In genomic region chr16:32814539-32814938, GRCm38 (mm10) we compare ENCODE assay signal across 8 mouse cellular contexts. TPM values are rescaled to one million over a fixed set of nuclear protein-coding genes. Genes with fewer than 3 reads are reported as not detected.
DNase-seq lines count a peak whose midpoint lies in the region; ATAC-seq lines count a peak whose summit lies in the region.

No protein-coding gene starts in this region.

- H3K36me3 ChIP-seq in forebrain, embryonic 14.5 days (ENCODE audit: control insufficient read depth, insufficient read depth, low read length) = no peaks in the 10 kb centered on the region
- no peaks in the 10 kb centered on the region for H3K36me3 ChIP-seq in hindbrain, embryonic 11.5 days (ENCODE audit: control insufficient read depth, insufficient read depth, low read length)
- no peaks in the 10 kb centered on the region for H3K36me3 ChIP-seq in limb, embryonic 11.5 days (ENCODE audit: control insufficient read depth, insufficient read depth, low read length)
- H3K36me3 ChIP-seq in midbrain, embryonic 11.5 days (ENCODE audit: control insufficient read depth, insufficient read depth, low read length) = no peaks in the 10 kb centered on the region

- H3K27me3 ChIP-seq in forebrain, embryonic 14.5 days (replicated peaks; ENCODE audit: control insufficient read depth, insufficient read depth, low read length) = no peaks in the 10 kb centered on the region
- no peaks in the 10 kb centered on the region for H3K27me3 ChIP-seq in hindbrain, embryonic 11.5 days (ENCODE audit: control insufficient read depth, insufficient read depth, low read length)
- H3K27me3 ChIP-seq in limb, embryonic 11.5 days (ENCODE audit: control insufficient read depth, insufficient read depth, low read length) = no peaks in the 10 kb centered on the region
- peaks cover 2% of the 10 kb centered on the region; the same call in 1 of the 2 replicates for H3K27me3 ChIP-seq in midbrain, embryonic 11.5 days (ENCODE audit: control insufficient read depth, insufficient read depth, low read length)

- H3K9ac ChIP-seq in forebrain, embryonic 14.5 days (ENCODE audit: low read length) = peak overlapping the region; percentile 45
- 0 out of 2 replicates have a peak overlapping the region, but pooled peaks have one; percentile 2 for H3K9ac ChIP-seq in hindbrain, embryonic 11.5 days (ENCODE audit: low read depth, low read length)
- no peak overlapping the region; the same call in 1 of the 2 replicates for H3K9ac ChIP-seq in limb, embryonic 11.5 days (ENCODE audit: low read length)
- H3K9ac ChIP-seq in midbrain, embryonic 11.5 days (ENCODE audit: low read length) = 0 out of 2 replicates have a peak overlapping the region, but pooled peaks have one; percentile 27

- H3K9me3 ChIP-seq in forebrain, embryonic 14.5 days (replicated peaks; ENCODE audit: control insufficient read depth, low read length) = no peaks in the 10 kb centered on the region
- H3K9me3 ChIP-seq in hindbrain, embryonic 11.5 days (ENCODE audit: control insufficient read depth, low read length) = no peaks in the 10 kb centered on the region
- no peaks in the 10 kb centered on the region for H3K9me3 ChIP-seq in limb, embryonic 11.5 days (ENCODE audit: control insufficient read depth, low read length)
- no peaks in the 10 kb centered on the region for H3K9me3 ChIP-seq in midbrain, embryonic 11.5 days (ENCODE audit: control insufficient read depth, low read length)

- H3K27ac ChIP-seq in brown adipose tissue, adult 24 weeks (replicated peaks; ENCODE audit: low read depth, low read length) = peak overlapping the region; percentile 10; the same call in 1 of the 2 replicates
- H3K27ac ChIP-seq in forebrain, embryonic 14.5 days (ENCODE audit: low read depth, low read length) = no peak overlapping the region
- no peak overlapping the region for H3K27ac ChIP-seq in hindbrain, embryonic 11.5 days (ENCODE audit: low read depth, low read length)
- H3K27ac ChIP-seq in limb, embryonic 11.5 days (replicated peaks; ENCODE audit: low read depth, low read length) = no peak overlapping the region
- H3K27ac ChIP-seq in midbrain, embryonic 11.5 days (ENCODE audit: low read depth, low read length) = no peak overlapping the region

- H3K4me1 ChIP-seq in brown adipose tissue, adult 24 weeks (ENCODE audit: control insufficient read depth, insufficient read depth, insufficient read length, low read length) = peaks cover 4% of the 10 kb centered on the region
- H3K4me1 ChIP-seq in forebrain, embryonic 14.5 days (ENCODE audit: control insufficient read depth, insufficient read depth, low read length) = peaks cover 8% of the 10 kb centered on the region; the same call in 1 of the 2 replicates
- no peaks in the 10 kb centered on the region for H3K4me1 ChIP-seq in hindbrain, embryonic 11.5 days (replicated peaks; ENCODE audit: control insufficient read depth, insufficient read depth, low read length)
- H3K4me1 ChIP-seq in limb, embryonic 11.5 days (ENCODE audit: control insufficient read depth, insufficient read depth, low read length) = peaks cover 16% of the 10 kb centered on the region
- H3K4me1 ChIP-seq in midbrain, embryonic 11.5 days (ENCODE audit: control insufficient read depth, insufficient read depth, low read length) = peaks cover 7% of the 10 kb centered on the region; the same call in 1 of the 2 replicates

- no peak for ATAC-seq in forebrain, embryonic 14.5 days
- ATAC-seq in hindbrain, embryonic 11.5 days (ENCODE audit: low FRiP score) = no peak
- peak; percentile 48; the same call in 1 of the 2 replicates for ATAC-seq in limb, embryonic 11.5 days (ENCODE audit: insufficient number of reproducible peaks, low FRiP score, low TSS enrichment, low read depth)
- no peak for ATAC-seq in midbrain, embryonic 11.5 days (ENCODE audit: low FRiP score)

- H3K4me3 ChIP-seq in brown adipose tissue, adult 24 weeks (ENCODE audit: insufficient read depth, low read depth, low read length) = peak overlapping the region; percentile 51
- H3K4me3 ChIP-seq in forebrain, embryonic 14.5 days (ENCODE audit: low read depth, low read length) = peak overlapping the region; percentile 23
- H3K4me3 ChIP-seq in hindbrain, embryonic 11.5 days (ENCODE audit: low read depth, low read length) = no peak overlapping the region
- H3K4me3 ChIP-seq in limb, embryonic 11.5 days (ENCODE audit: low read depth, low read length) = peak overlapping the region; percentile 19
- H3K4me3 ChIP-seq in midbrain, embryonic 11.5 days (ENCODE audit: low read depth, low read length) = peak overlapping the region; percentile 16

- 22% methylated on average over 14 of the region's 14 CpGs for WGBS in forebrain, embryonic 14.5 days
- 29% methylated on average over 14 of the region's 14 CpGs for WGBS in hindbrain, embryonic 11.5 days
- 19% methylated on average over 14 of the region's 14 CpGs for WGBS in limb, embryonic 11.5 days
- 32% methylated on average over 14 of the region's 14 CpGs for WGBS in midbrain, embryonic 11.5 days

- H3K4me2 ChIP-seq in forebrain, embryonic 14.5 days (ENCODE audit: low read length) = peak overlapping the region; percentile 52
- peak overlapping the region; percentile 36 for H3K4me2 ChIP-seq in hindbrain, embryonic 11.5 days (replicated peaks; ENCODE audit: low read depth, low read length)
- peak overlapping the region; percentile 52 for H3K4me2 ChIP-seq in limb, embryonic 11.5 days (ENCODE audit: low read depth, severe bottlenecking)
- H3K4me2 ChIP-seq in midbrain, embryonic 11.5 days = peak overlapping the region; percentile 41

- DNase-seq in layer of hippocampus, adult 11-12 months (ENCODE audit: low spot score) = peak; percentile 19
- no peak for DNase-seq in layer of hippocampus, adult 9-11 months
- DNase-seq in forebrain, embryonic 14.5 days (ENCODE audit: low spot score) = peak; percentile 46
- DNase-seq in hindbrain, embryonic 11.5 days (ENCODE audit: low spot score) = peak; percentile 49
- DNase-seq in limb, embryonic 11.5 days (ENCODE audit: low spot score) = peak; percentile 59
- peak; percentile 89 for DNase-seq in midbrain, embryonic 11.5 days (ENCODE audit: low spot score, missing footprints)
- peak; percentile 27 for DNase-seq in testis, postnatal 14 days (ENCODE audit: low spot score)

RNA-seq across cellular contexts. Expression of gene Smbd1, which starts 4.3 kb away (rescaled TPM):
- polyA plus RNA-seq in brown adipose tissue, adult 24 weeks (2012; ENCODE audit: insufficient read depth, insufficient read length, missing spikeins) = not detected in 2 replicates
- not detected in 2 replicates for polyA plus RNA-seq in forebrain, embryonic 14.5 days (2014; fragmentation: Nextera tagmentation; extraction: Ambion mirVana)
- not detected in 2 replicates for polyA plus RNA-seq in hindbrain, embryonic 11.5 days (2014; fragmentation: Nextera tagmentation; extraction: Ambion mirVana)
- polyA plus RNA-seq in limb, embryonic 11.5 days (2014; fragmentation: Nextera tagmentation; extraction: Ambion mirVana) = not detected in 2 replicates
- polyA plus RNA-seq in midbrain, embryonic 11.5 days (2014; fragmentation: Nextera tagmentation; extraction: Ambion mirVana) = not detected in 2 replicates

RNA-seq across cellular contexts. Expression of gene Muc20, which starts 17.3 kb away (rescaled TPM):
- not detected in 2 replicates for polyA plus RNA-seq in brown adipose tissue, adult 24 weeks (2012; ENCODE audit: insufficient read depth, insufficient read length, missing spikeins)
- not detected in 2 replicates for polyA plus RNA-seq in forebrain, embryonic 14.5 days (2014; fragmentation: Nextera tagmentation; extraction: Ambion mirVana)
- not detected in 2 replicates for polyA plus RNA-seq in hindbrain, embryonic 11.5 days (2014; fragmentation: Nextera tagmentation; extraction: Ambion mirVana)
- polyA plus RNA-seq in limb, embryonic 11.5 days (2014; fragmentation: Nextera tagmentation; extraction: Ambion mirVana) = not detected in 2 replicates
- not detected in 2 replicates for polyA plus RNA-seq in midbrain, embryonic 11.5 days (2014; fragmentation: Nextera tagmentation; extraction: Ambion mirVana)
